In the genomic region with DNA sequence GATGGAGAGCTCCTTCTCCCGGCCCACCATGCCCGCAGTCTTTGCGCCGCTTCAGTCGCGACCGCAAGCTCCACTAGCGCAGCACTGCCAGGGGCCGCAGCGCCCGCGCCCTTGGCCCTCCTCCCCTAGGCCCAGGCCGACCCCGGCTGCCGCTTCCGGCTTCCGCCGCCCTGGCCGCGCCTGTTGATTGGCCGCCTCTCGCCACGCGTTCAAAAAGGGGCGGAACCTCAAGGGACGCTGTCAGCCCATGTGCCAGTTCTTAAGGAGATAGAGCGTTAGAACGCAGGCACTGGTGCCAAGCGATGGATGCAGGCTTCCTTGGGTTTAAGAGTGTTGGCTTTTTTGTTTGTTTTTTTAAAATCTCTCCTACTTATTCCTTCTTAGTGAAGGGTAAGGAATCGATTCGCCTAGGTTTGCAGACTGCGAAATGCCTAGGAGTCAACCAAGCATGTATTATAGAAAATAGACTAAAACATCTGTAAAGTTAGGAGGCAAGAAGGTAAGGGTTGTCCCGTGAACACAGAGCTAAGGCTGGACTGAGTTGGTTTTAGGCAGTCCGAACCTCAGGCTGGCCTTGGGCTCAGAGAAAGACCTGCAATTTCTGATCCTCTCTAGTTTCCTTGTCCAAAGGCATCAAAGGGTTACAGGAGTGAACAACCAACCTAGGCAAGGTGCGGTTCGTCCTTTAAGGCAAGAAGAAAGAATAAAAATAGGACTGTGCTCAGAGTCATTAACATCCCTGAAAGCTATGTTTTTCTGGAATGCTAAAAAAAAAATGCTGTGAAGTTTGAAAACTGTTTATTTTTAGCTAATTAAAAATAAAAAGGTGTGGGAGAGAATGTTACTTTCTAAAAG, we compare ENCODE assay signal across 8 mouse cellular contexts. TPM values are rescaled to one million over a fixed set of nuclear protein-coding genes. Genes with fewer than 3 reads are reported as not detected.
A peak's percentile ranks its signal among the peaks of the same experiment; 100 is the strongest.
DNase-seq lines count a peak whose midpoint lies in the region; ATAC-seq lines count a peak whose summit lies in the region.

No protein-coding gene starts in this region.

- no peaks in the 10 kb centered on the region for H3K9me3 ChIP-seq in forebrain, embryonic 10.5 days
- no peaks in the 10 kb centered on the region for H3K9me3 ChIP-seq in heart, embryonic 16.5 days (replicated peaks; ENCODE audit: control insufficient read depth, low read length)
- no peaks in the 10 kb centered on the region for H3K9me3 ChIP-seq in liver, embryonic 15.5 days (replicated peaks)
- H3K9me3 ChIP-seq in neural tube, embryonic 12.5 days, result no peaks in the 10 kb centered on the region

- under 1% methylated on average over 36 of the region's 36 CpGs for WGBS in forebrain, embryonic 10.5 days
- WGBS in heart, embryonic 16.5 days, result under 1% methylated on average over 36 of the region's 36 CpGs
- 1% methylated on average over 33 of the region's 36 CpGs for WGBS in liver, embryonic 15.5 days (ENCODE audit: insufficient replicate concordance)
- WGBS in neural tube, embryonic 12.5 days, result under 1% methylated on average over 36 of the region's 36 CpGs

- peak overlapping the region; percentile 82 for H3K4me3 ChIP-seq in forebrain, embryonic 10.5 days
- H3K4me3 ChIP-seq in heart, embryonic 16.5 days (ENCODE audit: low read length), result peak overlapping the region; percentile 97
- H3K4me3 ChIP-seq in liver, embryonic 15.5 days (replicated peaks), result peak overlapping the region; percentile 96
- peak overlapping the region; percentile 83 for H3K4me3 ChIP-seq in neural tube, embryonic 12.5 days

- H3K36me3 ChIP-seq in forebrain, embryonic 10.5 days (replicated peaks), result peaks cover 7% of the 10 kb centered on the region
- no peaks in the 10 kb centered on the region for H3K36me3 ChIP-seq in heart, embryonic 16.5 days (ENCODE audit: control insufficient read depth, insufficient read depth)
- 0 out of 2 replicates have a peak, but pooled peaks cover 2% of the 10 kb centered on the region for H3K36me3 ChIP-seq in liver, embryonic 15.5 days (replicated peaks)
- 0 out of 2 replicates have a peak, but pooled peaks cover 4% of the 10 kb centered on the region for H3K36me3 ChIP-seq in neural tube, embryonic 12.5 days

- H3K27me3 ChIP-seq in forebrain, embryonic 10.5 days (ENCODE audit: poor library complexity, severe bottlenecking), result no peaks in the 10 kb centered on the region
- no peaks in the 10 kb centered on the region for H3K27me3 ChIP-seq in heart, embryonic 16.5 days (ENCODE audit: control insufficient read depth, insufficient read depth, low read length)
- no peaks in the 10 kb centered on the region for H3K27me3 ChIP-seq in liver, embryonic 15.5 days
- no peaks in the 10 kb centered on the region for H3K27me3 ChIP-seq in neural tube, embryonic 12.5 days (replicated peaks)

- peak overlapping the region; percentile 93 for H3K9ac ChIP-seq in heart, embryonic 16.5 days (ENCODE audit: low read length)
- peak overlapping the region; percentile 82 for H3K9ac ChIP-seq in liver, embryonic 15.5 days
- H3K9ac ChIP-seq in neural tube, embryonic 12.5 days, result peak overlapping the region; percentile 78

- peak overlapping the region; percentile 95 for H3K4me2 ChIP-seq in heart, embryonic 16.5 days (ENCODE audit: low read depth, low read length)
- peak overlapping the region; percentile 95 for H3K4me2 ChIP-seq in liver, embryonic 15.5 days
- H3K4me2 ChIP-seq in neural tube, embryonic 12.5 days (replicated peaks), result peak overlapping the region; percentile 88

- ATAC-seq in CD4-positive, CD25-positive, alpha-beta regulatory T cell, adult 4 months, result peak; percentile 90
- ATAC-seq in heart, embryonic 16.5 days (replicated peaks; ENCODE audit: extremely low read depth, insufficient read depth, low FRiP score), result peak; percentile 92
- peak; percentile 98 for ATAC-seq in liver, embryonic 15.5 days (ENCODE audit: insufficient read depth)
- peak; percentile 94 for ATAC-seq in neural tube, embryonic 12.5 days (ENCODE audit: low FRiP score, low read depth)

- H3K27ac ChIP-seq in forebrain, embryonic 10.5 days, result peak overlapping the region; percentile 98
- peak overlapping the region; percentile 99 for H3K27ac ChIP-seq in heart, embryonic 16.5 days (ENCODE audit: low read length)
- H3K27ac ChIP-seq in liver, embryonic 15.5 days (replicated peaks), result peak overlapping the region; percentile 91
- peak overlapping the region; percentile 26 for H3K27ac ChIP-seq in neural tube, embryonic 12.5 days

- DNase-seq in c-Kit-negative CD71-positive TER-119-positive erythroid progenitor cells, embryonic 14.5 days (ENCODE audit: low read depth, low spot score), result peak; percentile 88
- DNase-seq in forebrain, embryonic 10.5 days (ENCODE audit: extremely low spot score, low spot score), result peak; percentile 93
- DNase-seq in kidney, postnatal 36 days, result peak; percentile 95
- peak; percentile 91 for DNase-seq in telencephalon, adult 2 months (ENCODE audit: low read depth, low spot score)

- H3K4me1 ChIP-seq in forebrain, embryonic 10.5 days, result peaks cover 32% of the 10 kb centered on the region
- peaks cover 27% of the 10 kb centered on the region for H3K4me1 ChIP-seq in heart, embryonic 16.5 days (ENCODE audit: control insufficient read depth, insufficient read depth, low read length)
- H3K4me1 ChIP-seq in liver, embryonic 15.5 days (replicated peaks), result peaks cover 36% of the 10 kb centered on the region
- H3K4me1 ChIP-seq in neural tube, embryonic 12.5 days, result peaks cover 21% of the 10 kb centered on the region

RNA-seq across cellular contexts. Expression of a gene that starts 2.3 kb away (rescaled TPM):
- 100 to 1,000 TPM; 238 to 255 TPM for polyA plus RNA-seq in CD4-positive, CD25-positive, alpha-beta regulatory T cell, adult 4 months (2017; shearing (Covaris generic))
- 96.1 and 96.6 TPM in 2 replicates for polyA plus RNA-seq in forebrain, embryonic 10.5 days (2016; fragmentation: Nextera tagmentation; extraction: Ambion mirVana)
- polyA plus RNA-seq in heart, embryonic 16.5 days (2015; fragmentation: Nextera tagmentation; extraction: Ambion mirVana), result 128 and 144 TPM in 2 replicates
- 51.1 and 54.3 TPM in 2 replicates for polyA plus RNA-seq in liver, embryonic 15.5 days (2015; fragmentation: Nextera tagmentation; extraction: Ambion mirVana)
- polyA plus RNA-seq in neural tube, embryonic 12.5 days (2016; fragmentation: Nextera tagmentation; extraction: Ambion mirVana), result 78.5 and 80.2 TPM in 2 replicates

RNA-seq across cellular contexts. Expression of a gene that starts 40.5 kb away (rescaled TPM):
- polyA plus RNA-seq in CD4-positive, CD25-positive, alpha-beta regulatory T cell, adult 4 months (2017; shearing (Covaris generic)), result 1 to 10 TPM; 3.6 to 7.1 TPM
- 70.0 and 72.0 TPM in 2 replicates for polyA plus RNA-seq in forebrain, embryonic 10.5 days (2016; fragmentation: Nextera tagmentation; extraction: Ambion mirVana)
- 49.2 and 55.6 TPM in 2 replicates for polyA plus RNA-seq in heart, embryonic 16.5 days (2015; fragmentation: Nextera tagmentation; extraction: Ambion mirVana)
- polyA plus RNA-seq in liver, embryonic 15.5 days (2015; fragmentation: Nextera tagmentation; extraction: Ambion mirVana), result 48.7 and 55.6 TPM in 2 replicates
- 33.7 and 33.8 TPM in 2 replicates for polyA plus RNA-seq in neural tube, embryonic 12.5 days (2016; fragmentation: Nextera tagmentation; extraction: Ambion mirVana)

RNA-seq across cellular contexts. Expression of a gene that starts 40.7 kb away (rescaled TPM):
- polyA plus RNA-seq in CD4-positive, CD25-positive, alpha-beta regulatory T cell, adult 4 months (2017; shearing (Covaris generic)), result 10 to 100 TPM; 44.7 to 46.5 TPM
- polyA plus RNA-seq in forebrain, embryonic 10.5 days (2016; fragmentation: Nextera tagmentation; extraction: Ambion mirVana), result 233 and 236 TPM in 2 replicates
- 88.2 and 90.3 TPM in 2 replicates for polyA plus RNA-seq in heart, embryonic 16.5 days (2015; fragmentation: Nextera tagmentation; extraction: Ambion mirVana)
- 75.4 and 79.3 TPM in 2 replicates for polyA plus RNA-seq in liver, embryonic 15.5 days (2015; fragmentation: Nextera tagmentation; extraction: Ambion mirVana)
- 122 and 124 TPM in 2 replicates for polyA plus RNA-seq in neural tube, embryonic 12.5 days (2016; fragmentation: Nextera tagmentation; extraction: Ambion mirVana)

Comparison
In these comparisons a context has a peak if more than half of its experiments do, and no peak if none do; other contexts are left out.
1. Peak in every context shown above with its lines: DNase-seq, ATAC-seq, H3K4me3 ChIP-seq and H3K27ac ChIP-seq.
2. H3K27ac ChIP-seq: peak in every context shown above with its lines; median percentile 99 in heart, embryonic 16.5 days; 98 in forebrain, embryonic 10.5 days; 91 in liver, embryonic 15.5 days; 26 in neural tube, embryonic 12.5 days.